Mouse (Mus musculus) limb, embryonic 10.5 days (tissue): ENCODE data around the gene Fzd2. TPM values are rescaled to one million over a fixed set of nuclear protein-coding genes. Genes with fewer than 3 reads are reported as not detected.
"Not testable (repeated sequence)": the region's sequence is repeated elsewhere in the genome, so short reads cannot be mapped to it uniquely, and the experiment has no call there.

Source experiments
- DNase-seq: peaks from one replicate; pipeline ENCODE4 v3.0.0-alpha.2; 2017; ENCODE audit warnings: low spot score
- H3K27ac ChIP-seq: fragments of 300-500 bp; sonication (generic); 2 replicates; pipeline ENCODE4 v1.5.1; 2016; ENCODE audit warnings: mild to moderate bottlenecking
- H3K27me3 ChIP-seq: fragments of 300-500 bp; sonication (generic); 2 replicates; pipeline ENCODE4 v1.6.1; 2016; ENCODE audit warnings: low read depth, mild to moderate bottlenecking; ENCODE audit not compliant: poor library complexity, severe bottlenecking
- H3K36me3 ChIP-seq: fragments of 300-500 bp; sonication (generic); 2 replicates; pipeline ENCODE4 v1.6.1; 2016; ENCODE audit warnings: mild to moderate bottlenecking, moderate library complexity
- H3K4me1 ChIP-seq: fragments of 300-500 bp; sonication (generic); 2 replicates; pipeline ENCODE4 v1.6.1; 2016
- H3K4me3 ChIP-seq: fragments of 300-500 bp; sonication (generic); 2 replicates; pipeline ENCODE4 v1.5.1; 2016; ENCODE audit warnings: mild to moderate bottlenecking, moderate library complexity
- H3K9me3 ChIP-seq: fragments of 300-500 bp; sonication (generic); replicated peaks from 2 replicates; pipeline ENCODE4 v1.6.1; 2016; ENCODE audit warnings: mild to moderate bottlenecking
- WGBS: fragments of 180-500 bp; shearing (Covaris S2); methylation state at CpG from one replicate; pipeline ENCODE4 v1.1.7; 2016; 5-methylcytosine and 5-hydroxymethylcytosine counted together
- polyA plus RNA-seq: library from polyadenylated mRNA; unstranded; fragments of >200 nt; fragmentation: Nextera tagmentation; extraction: Ambion mirVana; gene quantifications from 2 replicates; pipeline ENCODE4 v1.2.1, GENCODE M21; 2016

Fzd2 gene
- polyA plus RNA-seq, 1 experiment from 2014 or later: 59.8 TPM

DNA sequence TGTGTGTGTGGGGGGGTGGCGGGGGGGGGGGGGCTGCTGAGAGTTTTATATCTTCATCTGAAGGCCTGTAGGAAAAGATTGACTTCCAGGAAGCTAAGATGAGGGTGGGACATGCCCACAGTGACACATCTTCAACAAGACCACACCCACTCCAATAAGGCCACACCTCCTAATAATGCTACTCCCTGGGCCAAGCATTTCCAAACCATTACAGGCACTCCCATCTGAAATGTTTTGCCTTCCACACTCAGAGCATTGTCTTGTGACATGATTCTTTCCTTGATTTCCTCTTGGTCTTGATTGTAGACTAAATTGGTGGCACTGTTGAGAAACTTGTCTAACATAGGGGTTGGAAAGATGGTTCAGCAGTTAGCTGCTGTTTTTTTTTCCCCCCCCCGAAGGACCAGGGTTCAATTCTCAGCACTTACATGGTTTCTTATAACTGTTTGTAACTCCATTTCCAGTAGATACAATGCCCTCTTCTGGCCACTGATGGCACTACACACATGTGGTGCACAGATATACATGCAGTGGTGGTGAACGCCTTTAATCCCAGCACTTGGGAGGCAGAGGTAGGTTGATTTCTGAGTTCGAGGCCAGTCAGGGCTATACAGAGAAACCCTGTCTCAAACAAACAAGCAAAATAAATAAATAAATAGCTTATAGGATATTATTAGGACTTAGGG is 17.6 kb upstream of the Fzd2 start:
- 93% methylated on average over 4 of the region's 4 CpGs for WGBS

DNA sequence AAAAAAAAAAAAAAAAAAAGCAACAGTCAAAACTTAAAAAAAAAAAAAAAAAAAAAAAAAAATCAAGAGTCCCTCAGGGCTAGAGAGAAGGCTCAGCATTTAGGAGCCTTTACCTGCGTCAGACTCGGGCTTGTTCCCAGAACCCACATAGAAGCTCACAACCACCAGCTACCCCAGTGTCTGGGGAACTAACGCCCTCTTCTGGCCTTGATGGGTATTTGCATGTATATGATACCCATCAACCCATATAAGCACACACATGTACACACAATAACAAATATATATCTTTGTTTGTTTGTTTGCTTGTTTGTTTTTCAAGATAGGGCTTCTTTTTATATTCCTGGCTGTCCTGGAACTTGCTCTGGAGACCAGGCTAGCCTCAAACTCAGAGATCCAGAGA is 16.6 kb upstream of the Fzd2 start:
- DNase-seq: no peak
- Histone ChIP-seq H3K4me3 (no peak overlapping the region), H3K4me1 (peaks cover 5% of the 10 kb centered on the region), H3K27ac (no peak overlapping the region), H3K36me3 (no peaks in the 10 kb centered on the region), H3K27me3 (peaks cover 6% of the 10 kb centered on the region), H3K9me3 (no peaks in the 10 kb centered on the region)
- whole genome bisulfite sequencing: 79% methylated on average over 3 of the region's 3 CpGs

More for the DNA sequence above, 17.6 kb upstream of the Fzd2 start:
- peaks cover 16% of the 10 kb centered on the region for H3K27me3 ChIP-seq
- no peak overlapping the region for H3K27ac ChIP-seq
- H3K4me1 ChIP-seq: peaks cover 15% of the 10 kb centered on the region
- H3K4me3 ChIP-seq: no peak overlapping the region
- H3K9me3 ChIP-seq: no peaks in the 10 kb centered on the region
- H3K36me3 ChIP-seq: no peaks in the 10 kb centered on the region
- DNase-seq: no peak

DNA sequence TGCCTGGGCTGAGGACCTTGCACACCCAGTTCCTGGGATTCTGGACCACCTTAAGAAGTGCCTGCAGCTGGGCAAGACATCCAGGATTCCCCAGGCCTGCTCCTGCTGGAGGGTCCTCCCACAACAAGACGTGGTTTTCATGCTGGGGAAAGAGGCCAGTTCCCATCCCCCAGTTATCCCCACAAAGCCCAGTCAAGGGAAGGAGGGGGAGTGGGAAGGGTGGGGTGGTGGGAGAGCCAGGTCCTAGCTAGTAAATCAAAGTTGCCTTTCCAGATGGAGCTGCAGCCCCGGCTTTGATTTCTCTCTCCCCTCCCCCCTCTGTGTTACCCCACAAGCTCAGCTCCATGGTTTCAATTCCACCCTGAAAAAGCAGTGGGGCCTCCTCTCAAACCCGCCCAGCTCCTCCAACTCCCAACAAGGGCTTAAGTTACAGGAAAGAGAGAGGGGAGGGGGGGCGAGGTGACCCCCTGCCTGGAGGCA is 8.8 kb upstream of the Fzd2 start:
- WGBS: 5% methylated on average over 4 of the region's 4 CpGs

GRCm38 (mm10) chr11:102599912-102600311 is 4.3 kb upstream of the Fzd2 start:
- DNase-seq: no peak
- H3K27ac ChIP-seq: no peak overlapping the region
- peaks cover 32% of the 10 kb centered on the region for H3K4me1 ChIP-seq
- H3K4me3 ChIP-seq: no peak overlapping the region
- no peaks in the 10 kb centered on the region for H3K9me3 ChIP-seq
- 90% methylated on average over 3 of the region's 3 CpGs for WGBS
- H3K36me3 ChIP-seq: no peaks in the 10 kb centered on the region
- H3K27me3 ChIP-seq: no peaks in the 10 kb centered on the region

More for the DNA sequence above, 8.8 kb upstream of the Fzd2 start:
- H3K36me3 ChIP-seq: no peaks in the 10 kb centered on the region
- H3K4me1 ChIP-seq: peaks cover 26% of the 10 kb centered on the region
- no peaks in the 10 kb centered on the region for H3K27me3 ChIP-seq
- H3K27ac ChIP-seq: peak overlapping the region; percentile 92
- DNase-seq: peak; percentile 87
- peak overlapping the region; percentile 26 for H3K4me3 ChIP-seq
- H3K9me3 ChIP-seq: no peaks in the 10 kb centered on the region

GRCm38 (mm10) chr11:102602816-102603495 is 1.2 kb upstream of the Fzd2 start:
- H3K27me3 ChIP-seq: no peaks in the 10 kb centered on the region
- H3K4me3 ChIP-seq: peak overlapping the region; percentile 87
- 2% methylated on average over 13 of the region's 13 CpGs for WGBS
- no peaks in the 10 kb centered on the region for H3K9me3 ChIP-seq
- peak overlapping the region; percentile 99 for H3K27ac ChIP-seq
- H3K4me1 ChIP-seq: peaks cover 15% of the 10 kb centered on the region
- peaks cover 12% of the 10 kb centered on the region for H3K36me3 ChIP-seq
- no peak for DNase-seq

DNA sequence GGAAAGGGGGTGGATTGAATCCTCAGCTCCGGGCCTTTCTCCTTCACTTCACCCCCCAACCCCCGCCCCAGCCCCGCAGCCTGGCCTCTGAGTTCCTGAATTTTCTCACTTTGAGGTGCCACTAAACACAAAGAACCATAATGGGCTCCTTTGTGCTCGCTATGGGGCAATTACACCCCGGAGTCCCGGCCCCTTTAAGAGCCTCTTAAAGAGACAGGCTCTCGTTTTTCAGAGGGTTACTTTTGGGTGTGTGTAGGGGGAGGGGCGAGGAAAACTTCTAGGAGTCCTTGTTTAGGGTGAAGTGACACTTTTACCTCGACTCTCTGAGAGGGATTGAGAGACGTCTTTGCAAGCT is 723 bp upstream of the Fzd2 start:
- Histone ChIP-seq H3K36me3 (peaks cover 13% of the 10 kb centered on the region), H3K27ac (peak overlapping the region; percentile 99), H3K27me3 (no peaks in the 10 kb centered on the region), H3K4me1 (peaks cover 20% of the 10 kb centered on the region), H3K9me3 (no peaks in the 10 kb centered on the region), H3K4me3 (peak overlapping the region; percentile 87)
- DNase-seq: peak; percentile 84
- WGBS: 0% methylated on average over 10 of the region's 10 CpGs

- under 1% methylated on average over 74 of the region's 74 CpGs for WGBS
- H3K4me3 ChIP-seq: peak overlapping the region; percentile 87
These were observed 769 bp downstream of the Fzd2 start for GRCm38 (mm10) chr11:102604777-102605552.

DNA sequence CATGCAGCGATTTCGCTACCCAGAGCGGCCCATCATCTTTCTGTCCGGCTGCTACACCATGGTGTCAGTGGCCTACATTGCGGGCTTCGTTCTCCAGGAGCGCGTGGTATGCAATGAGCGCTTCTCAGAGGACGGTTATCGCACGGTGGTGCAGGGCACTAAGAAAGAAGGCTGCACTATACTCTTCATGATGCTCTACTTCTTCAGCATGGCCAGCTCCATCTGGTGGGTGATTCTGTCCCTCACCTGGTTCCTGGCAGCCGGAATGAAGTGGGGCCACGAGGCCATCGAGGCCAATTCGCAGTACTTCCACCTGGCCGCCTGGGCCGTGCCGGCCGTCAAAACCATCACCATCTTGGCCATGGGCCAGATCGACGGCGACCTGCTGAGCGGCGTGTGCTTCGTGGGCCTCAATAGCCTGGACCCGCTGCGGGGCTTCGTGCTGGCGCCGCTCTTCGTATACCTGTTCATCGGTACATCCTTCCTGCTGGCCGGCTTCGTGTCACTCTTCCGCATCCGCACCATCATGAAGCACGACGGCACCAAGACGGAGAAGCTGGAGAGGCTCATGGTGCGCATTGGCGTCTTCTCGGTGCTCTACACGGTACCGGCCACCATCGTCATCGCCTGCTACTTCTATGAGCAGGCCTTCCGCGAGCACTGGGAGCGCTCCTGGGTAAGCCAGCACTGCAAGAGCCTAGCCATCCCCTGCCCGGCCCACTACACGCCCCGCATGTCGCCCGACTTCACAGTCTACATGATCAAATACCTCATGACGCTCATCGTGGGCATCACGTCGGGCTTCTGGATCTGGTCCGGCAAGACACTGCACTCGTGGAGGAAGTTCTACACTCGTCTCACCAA is 1.6 kb downstream of the Fzd2 start:
- peak; percentile 76 for DNase-seq
- under 1% methylated on average over 62 of the region's 62 CpGs for WGBS
- Histone ChIP-seq H3K4me1 (peaks cover 43% of the 10 kb centered on the region), H3K9me3 (no peaks in the 10 kb centered on the region), H3K27ac (peak overlapping the region; percentile 99), H3K36me3 (peaks cover 19% of the 10 kb centered on the region), H3K4me3 (peak overlapping the region; percentile 87), H3K27me3 (no peaks in the 10 kb centered on the region)

More at GRCm38 (mm10) chr11:102604777-102605552, 769 bp downstream of the Fzd2 start:
- Histone ChIP-seq H3K36me3 (peaks cover 19% of the 10 kb centered on the region), H3K27me3 (no peaks in the 10 kb centered on the region), H3K4me1 (peaks cover 35% of the 10 kb centered on the region), H3K9me3 (no peaks in the 10 kb centered on the region), H3K27ac (peak overlapping the region; percentile 99)
- DNase-seq: no peak

DNA sequence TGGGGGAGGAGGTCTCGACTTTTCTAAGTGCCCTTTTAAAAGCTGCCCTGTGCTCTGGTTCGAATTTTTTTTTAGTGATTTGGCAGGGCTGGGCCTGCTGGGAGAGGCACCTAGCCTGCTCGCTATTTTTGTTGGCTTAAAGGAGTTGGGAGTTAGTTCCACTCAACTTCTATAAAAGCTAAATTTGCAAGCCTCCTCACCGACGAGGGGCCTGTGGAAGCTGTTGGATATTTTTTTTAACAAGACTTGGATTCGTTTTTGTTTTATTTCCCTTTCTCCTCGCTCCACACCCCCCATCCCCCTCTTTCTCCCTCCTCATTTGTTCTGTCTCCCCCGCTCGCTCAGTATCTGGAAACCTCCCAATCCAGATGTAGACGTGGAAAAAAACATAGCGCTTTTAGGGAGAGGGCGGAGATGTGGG is 2.6 kb downstream of the Fzd2 start:
- Histone ChIP-seq H3K27ac (peak overlapping the region; percentile 99), H3K36me3 (peaks cover 19% of the 10 kb centered on the region), H3K27me3 (no peaks in the 10 kb centered on the region), H3K4me1 (peaks cover 53% of the 10 kb centered on the region), H3K4me3 (peak overlapping the region; percentile 87), H3K9me3 (no peaks in the 10 kb centered on the region)
- DNase-seq: peak; percentile 57
- WGBS: under 1% methylated on average over 12 of the region's 12 CpGs

DNA sequence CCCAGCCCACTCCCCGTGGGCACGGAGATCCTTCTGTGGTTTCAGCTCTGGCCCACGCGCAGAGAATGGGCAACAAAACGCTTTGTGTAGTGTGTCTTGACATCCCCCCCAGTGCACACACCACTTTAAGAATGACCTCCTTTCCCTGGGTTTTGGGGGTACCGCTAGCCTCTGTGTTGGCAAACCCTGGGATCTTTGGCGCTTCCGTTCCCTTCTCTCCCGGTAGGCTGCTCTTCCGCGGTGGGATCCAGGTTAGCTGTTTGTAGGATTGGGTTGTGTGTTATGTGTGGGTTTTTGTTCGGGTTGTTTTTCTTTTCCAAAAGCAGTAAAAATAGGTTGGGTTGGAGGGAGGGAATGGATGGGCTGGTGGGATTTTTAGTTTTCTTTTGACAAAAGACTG is 3.0 kb downstream of the Fzd2 start:
- Histone ChIP-seq H3K4me1 (peaks cover 54% of the 10 kb centered on the region), H3K27ac (peak overlapping the region; percentile 99), H3K4me3 (peak overlapping the region; percentile 87), H3K36me3 (peaks cover 19% of the 10 kb centered on the region)
- H3K27me3 ChIP-seq, DNase-seq, H3K9me3 ChIP-seq: not testable (repeated sequence)
- 1% methylated on average over 12 of the region's 12 CpGs for WGBS

GRCm38 (mm10) chr11:102607686-102608548 is 3.7 kb downstream of the Fzd2 start:
- H3K4me1 ChIP-seq: peaks cover 51% of the 10 kb centered on the region
- peaks cover 19% of the 10 kb centered on the region for H3K36me3 ChIP-seq
- H3K27me3 ChIP-seq: no peaks in the 10 kb centered on the region
- WGBS: under 1% methylated on average over 10 of the region's 10 CpGs
- H3K4me3 ChIP-seq: peak overlapping the region; percentile 87
- H3K9me3 ChIP-seq: no peaks in the 10 kb centered on the region
- H3K27ac ChIP-seq: peak overlapping the region; percentile 99
- DNase-seq: peak; percentile 56
